Mouse (Mus musculus) thymus, adult 2 months (tissue): ENCODE data around the gene Ereg. TPM values are rescaled to one million over a fixed set of nuclear protein-coding genes. Genes with fewer than 3 reads are reported as not detected.

Source experiments
- DNase-seq: peaks from one replicate; pipeline ENCODE4 v3.0.0; 2021
- H3K27ac ChIP-seq: fragments of 200-500 bp; 2 replicates; pipeline ENCODE4 v1.5.1; 2012; ENCODE audit warnings: low read length, control low read depth; ENCODE audit not compliant: control insufficient read depth, insufficient read depth
- H3K27me3 ChIP-seq: fragments of 200-500 bp; 2 replicates; pipeline ENCODE4 v1.6.1; 2012; ENCODE audit warnings: mild to moderate bottlenecking, low read length, moderate library complexity, mixed read lengths; ENCODE audit not compliant: control insufficient read depth, insufficient read depth
- H3K36me3 ChIP-seq: fragments of 200-500 bp; 2 replicates; pipeline ENCODE4 v1.6.1; 2012; ENCODE audit warnings: mild to moderate bottlenecking, low read length, moderate library complexity; ENCODE audit not compliant: control insufficient read depth, insufficient read depth
- H3K4me1 ChIP-seq: fragments of 200-500 bp; replicated peaks from 2 replicates; pipeline ENCODE4 v1.6.1; 2012; ENCODE audit warnings: low read length; ENCODE audit not compliant: control insufficient read depth, insufficient read depth
- H3K4me3 ChIP-seq: fragments of 200-500 bp; 2 replicates; pipeline ENCODE4 v1.5.1; 2012; ENCODE audit warnings: mild to moderate bottlenecking, low read length, control low read depth, moderate library complexity; ENCODE audit not compliant: control insufficient read depth, insufficient read depth
- CTCF ChIP-seq: fragments of 200-500 bp; IDR thresholded peaks from 2 replicates; pipeline ENCODE4 v1.5.1; 2012; ENCODE audit warnings: mild to moderate bottlenecking, control low read depth, low read length, moderate library complexity, borderline replicate concordance; ENCODE audit not compliant: control insufficient read depth, poor library complexity, insufficient read depth; ENCODE audit errors: extremely low read depth
- POLR2A ChIP-seq: fragments of 200-500 bp; IDR thresholded peaks from 2 replicates; pipeline ENCODE4 v1.6.1; 2012; ENCODE audit warnings: mild to moderate bottlenecking, low read length, control low read depth, moderate library complexity; ENCODE audit not compliant: control insufficient read depth, poor library complexity, insufficient read depth; ENCODE audit errors: extremely low read depth
- WGBS: fragments of 180-500 bp; shearing (Covaris S2); methylation state at CpG from one replicate; pipeline ENCODE4 v1.1.7; 2018; 5-methylcytosine and 5-hydroxymethylcytosine counted together
- polyA plus RNA-seq: library from polyadenylated mRNA; depleted of rRNA; stranded (reverse); fragments of >200 nt; gene quantifications from 2 replicates; pipeline ENCODE4 v1.2.3, GENCODE M21; 2012

The Ereg gene
- polyA plus RNA-seq, 1 experiment, result 0.01 TPM

DNA sequence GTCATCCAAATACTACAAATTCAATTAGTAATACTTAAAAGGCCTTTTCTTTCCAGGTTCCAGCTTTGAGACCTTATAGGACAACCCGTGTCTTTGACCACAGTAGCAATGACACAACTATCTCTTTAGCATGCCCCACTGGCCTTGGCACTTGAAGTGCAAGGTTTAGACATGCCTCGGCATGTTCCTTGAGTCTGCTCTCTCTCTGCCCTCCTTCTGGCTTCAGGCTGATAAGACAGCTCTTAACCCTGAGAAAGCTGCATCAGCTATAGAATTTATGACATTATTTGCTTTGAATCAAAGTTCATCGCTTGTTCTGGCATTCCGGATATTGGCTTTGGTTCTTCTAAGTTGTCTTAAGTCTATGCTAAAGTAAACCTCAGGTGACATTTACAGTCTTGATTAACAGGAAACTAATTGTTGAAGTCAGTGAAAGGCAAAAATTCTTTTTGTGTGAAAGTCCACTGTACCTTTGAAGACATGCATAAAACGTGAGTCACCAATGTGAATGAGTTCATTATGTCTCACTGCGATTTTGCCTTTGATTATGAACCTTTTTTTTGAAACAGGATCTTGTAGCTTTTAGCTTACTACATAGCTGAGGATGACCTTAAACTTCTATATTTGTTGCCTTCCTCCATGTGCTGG is 35.7 kb downstream of the Ereg start:
- TF ChIP-seq POLR2A (no peak), CTCF (no peak)
- 90% methylated on average over 6 of the region's 6 CpGs for WGBS
- no peak overlapping the region for H3K27ac ChIP-seq
- no peaks in the 10 kb centered on the region for H3K4me1 ChIP-seq
- DNase-seq, result no peak
- H3K36me3 ChIP-seq, result no peaks in the 10 kb centered on the region
- H3K27me3 ChIP-seq, result no peaks in the 10 kb centered on the region
- H3K4me3 ChIP-seq, result no peak overlapping the region

DNA sequence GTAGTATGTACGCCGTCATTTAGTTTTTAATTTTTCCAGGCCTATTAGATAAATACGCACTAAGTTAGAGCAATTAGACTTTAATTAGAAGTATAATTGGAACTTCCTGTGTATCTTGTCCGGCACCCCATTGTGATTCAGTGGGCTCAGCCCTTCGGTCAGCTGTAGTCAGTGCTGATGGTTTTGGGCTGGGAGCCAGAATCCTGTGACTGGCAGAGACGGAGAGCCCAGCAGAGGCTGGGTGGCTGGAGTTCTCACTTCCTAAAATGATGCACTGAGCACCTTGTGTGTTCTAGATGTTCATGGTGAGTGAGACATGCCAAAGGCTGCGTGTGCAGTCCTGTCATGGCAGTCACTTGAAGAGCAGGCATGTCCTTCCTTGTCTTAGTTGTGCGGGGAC is 36.6 kb downstream of the Ereg start:
- H3K36me3 ChIP-seq, result no peaks in the 10 kb centered on the region
- 91% methylated on average over 8 of the region's 8 CpGs for WGBS
- no peaks in the 10 kb centered on the region for H3K4me1 ChIP-seq
- H3K27me3 ChIP-seq, result no peaks in the 10 kb centered on the region
- no peak for TF ChIP-seq CTCF
- no peak for TF ChIP-seq POLR2A
- no peak for DNase-seq
- no peak overlapping the region for H3K4me3 ChIP-seq
- H3K27ac ChIP-seq, result no peak overlapping the region

DNA sequence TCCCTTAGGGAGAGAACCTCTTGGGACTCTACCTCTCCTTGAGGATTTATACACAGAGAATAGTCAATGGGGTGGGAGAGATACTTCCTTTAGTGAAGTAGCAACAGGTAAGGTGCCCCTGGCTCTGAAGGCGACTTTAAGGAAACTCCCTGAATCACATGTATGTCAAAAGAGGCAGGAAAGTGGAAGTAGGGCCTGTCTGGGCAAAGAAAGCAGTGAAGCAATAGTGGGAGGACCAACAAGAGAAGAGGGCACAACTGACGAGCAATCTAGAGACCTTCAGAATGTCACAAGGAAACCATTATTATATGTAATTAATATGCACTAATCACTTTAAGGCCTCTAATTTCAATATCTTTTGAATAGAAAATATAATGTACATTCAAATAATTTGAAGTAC is 39.5 kb downstream of the Ereg start:
- DNase-seq, result no peak
- Histone ChIP-seq H3K27me3 (no peaks in the 10 kb centered on the region), H3K36me3 (no peaks in the 10 kb centered on the region), H3K4me1 (no peaks in the 10 kb centered on the region), H3K4me3 (no peak overlapping the region), H3K27ac (no peak overlapping the region)
- TF ChIP-seq POLR2A, result no peak
- no peak for TF ChIP-seq CTCF
- WGBS, result 58% methylated on average over 2 of the region's 2 CpGs

DNA sequence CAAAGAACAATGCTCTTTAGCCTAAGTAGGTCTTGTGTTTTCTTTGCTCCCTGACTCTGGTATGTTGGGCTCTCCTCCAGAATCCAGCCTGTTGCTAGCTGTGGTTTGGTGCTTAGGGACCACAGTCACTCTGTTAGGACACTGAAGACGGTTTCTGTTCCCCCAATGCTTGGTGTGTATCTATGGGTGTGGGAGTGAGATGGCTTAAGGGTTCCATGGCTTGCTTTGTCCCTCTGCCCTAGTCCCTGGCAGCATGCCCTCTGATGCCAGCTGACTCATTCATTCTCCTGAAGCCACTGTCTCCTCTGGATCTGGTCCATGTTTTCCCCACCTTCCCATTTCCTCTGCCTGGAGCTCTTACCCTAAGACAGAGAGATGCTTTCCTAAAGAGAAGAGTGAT is 40.2 kb downstream of the Ereg start:
- Histone ChIP-seq H3K27me3 (no peaks in the 10 kb centered on the region), H3K36me3 (no peaks in the 10 kb centered on the region), H3K4me3 (no peak overlapping the region), H3K27ac (no peak overlapping the region), H3K4me1 (no peaks in the 10 kb centered on the region)
- WGBS, result 77% methylated on average over 1 of the region's 1 CpGs
- TF ChIP-seq CTCF (no peak), POLR2A (no peak)
- no peak for DNase-seq

DNA sequence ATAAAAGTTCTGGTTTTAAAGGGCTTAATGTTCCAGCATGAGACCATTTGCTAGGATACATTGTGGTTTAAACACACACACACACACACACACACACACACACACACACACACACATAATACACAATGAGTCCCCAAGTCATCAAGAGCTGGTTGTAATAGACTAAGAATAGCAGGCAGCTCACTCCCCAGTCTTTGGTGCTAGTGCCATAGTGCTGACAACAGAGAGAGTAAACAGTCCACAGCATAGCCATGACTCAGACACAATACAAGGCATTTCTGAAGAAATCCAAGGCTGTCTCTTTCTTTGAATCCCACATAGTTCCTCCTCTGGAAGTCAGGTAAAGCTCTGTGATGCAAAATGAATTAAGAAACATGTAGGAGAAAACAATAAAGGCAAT is 44.2 kb downstream of the Ereg start:
- H3K4me1 ChIP-seq, result no peaks in the 10 kb centered on the region
- H3K4me3 ChIP-seq, result no peak overlapping the region
- no peaks in the 10 kb centered on the region for H3K36me3 ChIP-seq
- no peaks in the 10 kb centered on the region for H3K27me3 ChIP-seq
- DNase-seq, result no peak
- TF ChIP-seq CTCF (no peak), POLR2A (no peak)
- H3K27ac ChIP-seq, result no peak overlapping the region

DNA sequence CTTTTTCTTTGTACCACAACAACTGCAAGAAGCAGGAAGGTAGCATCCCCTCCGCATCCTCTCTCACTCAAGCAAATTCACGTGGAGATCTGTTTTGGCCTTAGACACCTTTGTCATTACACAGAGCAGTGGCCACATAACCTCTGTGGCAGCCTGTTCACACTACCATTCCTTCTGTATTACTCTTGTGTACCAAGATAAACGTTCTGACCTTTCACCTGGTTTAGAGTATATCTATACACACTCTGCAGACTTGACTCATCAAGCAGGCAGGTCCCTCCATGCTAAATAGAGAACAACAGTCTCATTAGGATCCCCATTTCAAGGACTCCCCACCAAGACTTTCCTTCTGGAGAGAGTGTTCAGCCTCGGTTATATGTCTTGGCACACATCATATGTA is 49.0 kb downstream of the Ereg start:
- 88% methylated on average over 4 of the region's 4 CpGs for WGBS
- TF ChIP-seq CTCF (no peak), POLR2A (no peak)
- Histone ChIP-seq H3K27me3 (no peaks in the 10 kb centered on the region), H3K27ac (no peak overlapping the region), H3K4me3 (no peak overlapping the region), H3K4me1 (no peaks in the 10 kb centered on the region), H3K36me3 (no peaks in the 10 kb centered on the region)
- DNase-seq, result no peak

DNA sequence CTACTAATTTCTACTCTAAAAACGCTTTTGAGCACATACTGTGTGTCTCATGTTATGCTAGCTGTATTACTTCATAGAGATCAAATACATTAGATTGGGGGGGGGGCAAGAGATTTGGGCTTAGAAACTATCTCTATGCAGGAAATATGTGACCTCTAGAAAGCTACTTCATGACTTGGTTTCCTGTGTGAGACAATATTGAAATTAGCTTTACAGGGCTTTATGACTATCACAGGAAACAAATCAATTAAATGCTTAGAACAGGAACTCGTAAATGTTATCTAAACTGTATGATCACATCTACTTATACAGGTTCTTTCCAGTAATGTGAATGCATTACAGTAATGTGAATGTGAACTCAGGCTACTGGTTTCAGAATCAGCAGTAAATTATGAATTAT is 49.7 kb downstream of the Ereg start:
- no peak for DNase-seq
- TF ChIP-seq CTCF (no peak), POLR2A (no peak)
- H3K36me3 ChIP-seq, result no peaks in the 10 kb centered on the region
- H3K27me3 ChIP-seq, result no peaks in the 10 kb centered on the region
- WGBS, result 92% methylated on average over 2 of the region's 2 CpGs
- H3K27ac ChIP-seq, result no peak overlapping the region
- H3K4me3 ChIP-seq, result no peak overlapping the region
- no peaks in the 10 kb centered on the region for H3K4me1 ChIP-seq
